Comparison of ENCODE assay signal across 17 mouse cellular contexts in genomic region chr19:53973656-53974055, GRCm38 (mm10). TPM values are rescaled to one million over a fixed set of nuclear protein-coding genes. Genes with fewer than 3 reads are reported as not detected.
DNase-seq lines count a peak whose midpoint lies in the region; TF ChIP-seq lines count a peak whose summit lies in the region.
"Had no signal": no experiment of that assay in that cellular context is flagged by ENCODE, and none has a peak within 500 bp of the region (broad histone marks: within the 10 kb centered on the region; RNA-seq: fewer than 3 reads in every experiment).

No protein-coding gene starts in this region.

- no peak overlapping the region for H3K27ac ChIP-seq in MEL (ENCODE audit: control insufficient read depth, low read depth, low read length)

- no peak for TF ChIP-seq RAD21 in MEL (IDR thresholded peaks at IDR 0.05; ENCODE audit: low read depth, low read length)

- no peaks in the 10 kb centered on the region for H3K27me3 ChIP-seq in MEL (ENCODE audit: control insufficient read depth in 1 of 2, insufficient read depth in 2 of 2, low read length in 2 of 2)
- H3K27me3 ChIP-seq: CH12.LX, Patski had no signal

- H3K9me3 ChIP-seq in MEL (replicated peaks; ENCODE audit: insufficient read depth, low read length): no peaks in the 10 kb centered on the region
- H3K9me3 ChIP-seq: G1E had no signal

- peaks cover 12% of the 10 kb centered on the region for H3K79me2 ChIP-seq in MEL (ENCODE audit: control insufficient read depth, insufficient read depth, low read length, poor library complexity)

- no peak for TF ChIP-seq CTCF in MEL (IDR thresholded peaks at IDR 0.05 in 2 of 3, conservative IDR thresholded peaks at IDR 0.05 in 1 of 3; ENCODE audit: control insufficient read depth in 1 of 3, insufficient read depth in 1 of 3, low read depth in 2 of 3, low read length in 3 of 3, poor library complexity in 1 of 3, severe bottlenecking in 1 of 3)

- peaks cover 3 to 26% of the 10 kb centered on the region in 2 experiments; a peak in 3 of 4 replicates for H3K4me1 ChIP-seq in MEL (ENCODE audit: control insufficient read depth in 1 of 2, insufficient read depth in 2 of 2, low read length in 2 of 2)

- no peak for TF ChIP-seq POLR2A in MEL (IDR thresholded peaks at IDR 0.05; ENCODE audit: control insufficient read depth in 1 of 2, insufficient read depth in 1 of 2, low read depth in 1 of 2, low read length in 2 of 2, poor library complexity in 1 of 2)

- TF ChIP-seq EP300 in MEL (IDR thresholded peaks at IDR 0.05; ENCODE audit: low read depth in 1 of 2, low read length in 2 of 2): peak in 1 of 2 experiments; percentile 21; a peak in 1 of 4 replicates

- H3K36me3 ChIP-seq in MEL (ENCODE audit: control insufficient read depth in 1 of 2, insufficient read depth in 2 of 2, low read length in 2 of 2): peaks cover 11 to 17% of the 10 kb centered on the region in 2 experiments

- H3K9ac ChIP-seq in MEL (ENCODE audit: control insufficient read depth, low read depth, low read length, poor library complexity, severe bottlenecking): no peak overlapping the region

- DNase-seq in MEL (ENCODE audit: low read depth, low spot score): no peak
- DNase-seq in gastrocnemius, postnatal 25 days: no peak
- DNase-seq: adrenal gland, adult 2 months; adrenal gland, adult 8-10 months; adrenal gland, postnatal 10 days; adrenal gland, postnatal 14 days; adrenal gland, postnatal 25 days; adrenal gland, postnatal 36 days; B cell, adult 2 months; cerebellum, adult 11 months; cerebellum, adult 11-12 months; cerebellum, adult 18-20 months; cerebellum, adult 2 months; cerebellum, adult 8-10 months had no signal

- no peak overlapping the region for H3K4me3 ChIP-seq in MEL (ENCODE audit: control insufficient read depth in 1 of 2, insufficient read depth in 1 of 2, low read depth in 2 of 2, low read length in 2 of 2)

TF ChIP-seq in MEL, 35 proteins besides CTCF, POLR2A, EP300 and RAD21:
- no peak for TF ChIP-seq TCF12 (IDR thresholded peaks at IDR 0.05; ENCODE audit: low read depth, low read length)
- TF ChIP-seq KAT2A (conservative IDR thresholded peaks at IDR 0.05; ENCODE audit: low read depth, low read length): no peak
- TF ChIP-seq NELFE (IDR thresholded peaks at IDR 0.05; ENCODE audit: low read depth, low read length): no peak
- TF ChIP-seq MAFK (IDR thresholded peaks at IDR 0.05; ENCODE audit: borderline replicate concordance, low read depth, low read length): no peak
- TF ChIP-seq BHLHE40 (IDR thresholded peaks at IDR 0.05; ENCODE audit: borderline replicate concordance, low read depth, low read length): peak; percentile 69; the same call in 1 of the 2 replicates
- no peak for TF ChIP-seq ZKSCAN1 (IDR thresholded peaks at IDR 0.05; ENCODE audit: low read depth, low read length)
- no peak for TF ChIP-seq ELF1 (IDR thresholded peaks at IDR 0.05; ENCODE audit: low read depth, low read length)
- TF ChIP-seq MYC (IDR thresholded peaks at IDR 0.05; ENCODE audit: low read depth, low read length): 0 out of 2 replicates have a peak, but pooled peaks have one; percentile 40
- no peak for TF ChIP-seq ETS1 (IDR thresholded peaks at IDR 0.05; ENCODE audit: low read depth, low read length)
- no peak for TF ChIP-seq CHD2 (IDR thresholded peaks at IDR 0.05; ENCODE audit: low read length)
- peak; percentile 81 for TF ChIP-seq USF1 (IDR thresholded peaks at IDR 0.05; ENCODE audit: low read depth, low read length)
- TF ChIP-seq ZC3H11A (IDR thresholded peaks at IDR 0.05; ENCODE audit: low read depth, low read length): no peak
- TF ChIP-seq ZNF384 (IDR thresholded peaks at IDR 0.05; ENCODE audit: low read depth, low read length): no peak
- no peak for TF ChIP-seq MAX (IDR thresholded peaks at IDR 0.05; ENCODE audit: low read length)
- TF ChIP-seq MYB (IDR thresholded peaks at IDR 0.05; ENCODE audit: low read depth, low read length): no peak
- no peak for TF ChIP-seq MXI1 (IDR thresholded peaks at IDR 0.05; ENCODE audit: low read depth, low read length)
- TF ChIP-seq UBTF (IDR thresholded peaks at IDR 0.05; ENCODE audit: borderline replicate concordance, insufficient read depth, low read depth, low read length): no peak
- no peak for TF ChIP-seq GABPA (IDR thresholded peaks at IDR 0.05; ENCODE audit: low read depth, low read length)
- no peak for TF ChIP-seq POLR2AphosphoS2 (IDR thresholded peaks at IDR 0.05; ENCODE audit: low read length)
- peak; percentile 55 for TF ChIP-seq GATA1 (IDR thresholded peaks at IDR 0.05; ENCODE audit: low read depth, low read length)
- no peak for TF ChIP-seq MAZ (IDR thresholded peaks at IDR 0.05; ENCODE audit: low read depth, low read length)
- TF ChIP-seq NRF1 (IDR thresholded peaks at IDR 0.05; ENCODE audit: insufficient read depth, low read depth, low read length, poor library complexity, severe bottlenecking): no peak
- no peak for TF ChIP-seq CHD1 (IDR thresholded peaks at IDR 0.05; ENCODE audit: low read depth, low read length)
- no peak for TF ChIP-seq SMC3 (IDR thresholded peaks at IDR 0.05; ENCODE audit: low read depth, low read length)
- no peak for TF ChIP-seq HCFC1 (IDR thresholded peaks at IDR 0.05; ENCODE audit: low read depth, low read length)
- TF ChIP-seq RCOR1 (IDR thresholded peaks at IDR 0.05; ENCODE audit: low read depth, low read length): 0 out of 2 replicates have a peak, but pooled peaks have one; percentile 17
- no peak for TF ChIP-seq TAL1 (IDR thresholded peaks at IDR 0.05; ENCODE audit: low read length)
- no peak for TF ChIP-seq JUND (IDR thresholded peaks at IDR 0.05; ENCODE audit: low read depth, low read length)
- peak; percentile 41; the same call in 1 of the 2 replicates for TF ChIP-seq SIN3A (IDR thresholded peaks at IDR 0.05; ENCODE audit: low read length)
- TF ChIP-seq MEF2A (IDR thresholded peaks at IDR 0.05; ENCODE audit: extremely low read depth, insufficient replicate concordance, low read depth, low read length, poor library complexity, severe bottlenecking): no peak
- no peak for TF ChIP-seq USF2 (IDR thresholded peaks at IDR 0.05; ENCODE audit: borderline replicate concordance in 1 of 2, insufficient read depth in 1 of 2, low read depth in 1 of 2, low read length in 2 of 2)
- TF ChIP-seq ZMIZ1 (IDR thresholded peaks at IDR 0.05; ENCODE audit: low read depth, low read length): no peak
- no peak for TF ChIP-seq TBP (IDR thresholded peaks at IDR 0.05; ENCODE audit: low read depth, low read length)
- TF ChIP-seq E2F4 (IDR thresholded peaks at IDR 0.05; ENCODE audit: borderline replicate concordance, low read depth, low read length): no peak
- TF ChIP-seq POLR2AphosphoS5 (IDR thresholded peaks at IDR 0.05; ENCODE audit: borderline replicate concordance, low read depth, low read length): no peak

RNA-seq across cellular contexts. Expression of gene Bbip1, which starts 29.2 kb away (rescaled TPM):
- total RNA-seq in MEL (2012; rRNA removed): 71.3 and 81.9 TPM in 2 replicates
- 10 to 100 TPM in 1 of 2 experiments, not detected in 1; 75.9 TPM for polyA plus RNA-seq in MEL (2012; ENCODE audit: insufficient read depth in 1 of 2, insufficient read length in 2 of 2, low read depth in 1 of 2, low replicate concordance in 2 of 2, missing spikeins in 1 of 2)
- total RNA-seq in gastrocnemius, postnatal 25 days (2021): 10 to 100 TPM; 30.7 to 34.1 TPM

RNA-seq across cellular contexts. Expression of gene Shoc2, which starts 29.6 kb away (rescaled TPM):
- total RNA-seq in MEL (2012; rRNA removed): 33.4 and 37.0 TPM in 2 replicates
- polyA plus RNA-seq in MEL (2012; ENCODE audit: insufficient read depth in 1 of 2, insufficient read length in 2 of 2, low read depth in 1 of 2, low replicate concordance in 2 of 2, missing spikeins in 1 of 2): 10 to 100 TPM in 1 of 2 experiments, not detected in 1; 55.6 TPM
- total RNA-seq in gastrocnemius, postnatal 25 days (2021): 10 to 100 TPM; 20.1 to 21.9 TPM
